In the genomic region with DNA sequence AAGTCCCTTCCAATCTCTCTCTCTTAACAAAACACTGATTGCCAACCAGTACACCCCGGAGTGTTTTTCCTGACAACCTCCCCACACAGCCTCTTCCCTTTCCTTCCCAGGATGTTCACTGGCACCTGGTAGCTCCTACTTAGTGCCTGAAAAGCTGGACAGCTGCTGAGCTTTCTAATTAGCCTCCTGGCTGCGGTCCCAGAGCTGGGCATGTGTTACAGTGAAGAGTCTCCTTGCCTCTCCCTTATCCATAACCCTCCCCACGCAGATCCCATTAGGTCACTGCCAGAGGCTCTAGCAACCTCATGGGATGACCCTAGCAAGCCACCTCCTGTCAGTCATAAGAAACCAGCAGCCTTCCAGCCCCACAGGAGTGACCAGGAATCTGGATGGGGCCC, we compare ENCODE assay signal across 9 mouse cellular contexts. TPM values are rescaled to one million over a fixed set of nuclear protein-coding genes. Genes with fewer than 3 reads are reported as not detected.
DNase-seq lines count a peak whose midpoint lies in the region; ATAC-seq lines count a peak whose summit lies in the region.
"Had no signal": no experiment of that assay in that cellular context is flagged by ENCODE, and none has a peak within 500 bp of the region (broad histone marks: within the 10 kb centered on the region; RNA-seq: fewer than 3 reads in every experiment).

No protein-coding gene starts in this region.

- H3K36me3 ChIP-seq in heart, embryonic 15.5 days: no peaks in the 10 kb centered on the region
- H3K36me3 ChIP-seq: heart, embryonic 13.5 days had no signal

- no peak overlapping the region for H3K4me2 ChIP-seq in heart, embryonic 15.5 days
- H3K4me2 ChIP-seq: heart, embryonic 13.5 days had no signal

- no peak overlapping the region for H3K9ac ChIP-seq in heart, embryonic 15.5 days
- H3K9ac ChIP-seq: heart, embryonic 13.5 days had no signal

- peak; percentile 68; the same call in 1 of the 2 replicates for ATAC-seq in heart, embryonic 15.5 days (replicated peaks; ENCODE audit: insufficient number of reproducible peaks, insufficient read depth, low FRiP score, low read depth)

- peaks cover 17% of the 10 kb centered on the region for H3K4me1 ChIP-seq in heart, embryonic 15.5 days (replicated peaks)

- intact Hi-C loops in left cerebral cortex, postnatal 10 days (cut with DNase I): no loop called here
- intact Hi-C loops in left cerebral cortex, postnatal 36 days (cut with DNase I): loop anchor here (5.0 kb wide), 1 partner anchor 62 kb away; no protein-coding TSS in a partner anchor

- H3K27ac ChIP-seq in heart, embryonic 15.5 days: no peak overlapping the region
- H3K27ac ChIP-seq: heart, embryonic 13.5 days had no signal

- no peak overlapping the region for H3K4me3 ChIP-seq in heart, embryonic 15.5 days
- H3K4me3 ChIP-seq: heart, embryonic 13.5 days had no signal

- H3K27me3 ChIP-seq in heart, embryonic 15.5 days: no peaks in the 10 kb centered on the region
- H3K27me3 ChIP-seq: heart, embryonic 13.5 days had no signal

- peak; percentile 42 to 68 for DNase-seq in left cerebral cortex, postnatal 10 days (ENCODE audit: extremely low spot score in 1 of 2, low spot score in 2 of 2)
- DNase-seq in left cerebral cortex, adult 11 months (ENCODE audit: low spot score): no peak
- peak; percentile 81 for DNase-seq in cerebellum, adult 9-10 months
- DNase-seq in left cerebral cortex, postnatal 36 days (ENCODE audit: low spot score in 2 of 2): peak; percentile 11 to 25
- DNase-seq in skeletal muscle tissue, adult 2 months (ENCODE audit: low read depth, low spot score): peak; percentile 79
- DNase-seq in B cell, adult 2 months: no peak
- no peak for DNase-seq in urinary bladder, adult 18-20 months (ENCODE audit: low spot score in 2 of 2)

- 19% methylated on average over 3 of the region's 3 CpGs for WGBS in heart, embryonic 15.5 days

- no peaks in the 10 kb centered on the region for H3K9me3 ChIP-seq in heart, embryonic 15.5 days (replicated peaks)

RNA-seq across cellular contexts. Expression of a gene that starts 23.4 kb away (rescaled TPM):
- total RNA-seq in left cerebral cortex, postnatal 10 days (2021): 100 to 1,000 TPM; 105 to 109 TPM
- 1.9 and 6.0 TPM in 2 replicates for polyA plus RNA-seq in heart, embryonic 15.5 days (2015; fragmentation: Nextera tagmentation; extraction: Ambion mirVana)
- 10 to 100 TPM; 29.6 to 33.1 TPM for total RNA-seq in left cerebral cortex, postnatal 36 days (2021)

RNA-seq across cellular contexts. Expression of a gene that starts 44.9 kb away (rescaled TPM):
- total RNA-seq in left cerebral cortex, postnatal 10 days (2021): 1 to 10 TPM; 3.2 to 3.3 TPM
- polyA plus RNA-seq in heart, embryonic 15.5 days (2015; fragmentation: Nextera tagmentation; extraction: Ambion mirVana): 1.9 and 2.2 TPM in 2 replicates
- 10 to 100 TPM; 11.3 to 23.6 TPM for total RNA-seq in left cerebral cortex, postnatal 36 days (2021)

Comparison
In these comparisons a context has a peak if more than half of its experiments do, and no peak if none do; other contexts are left out.
1. DNase-seq: peak in left cerebral cortex, postnatal 10 days (2 of 2), cerebellum, adult 9-10 months (single experiment), left cerebral cortex, postnatal 36 days (2 of 2) and skeletal muscle tissue, adult 2 months (single experiment); none in left cerebral cortex, adult 11 months (single experiment), B cell, adult 2 months (0 of 2) and urinary bladder, adult 18-20 months (0 of 2).